Mouse (Mus musculus): ENCODE measurements around the gene Smarce1.
"Not testable (repeated sequence)": the region's sequence is repeated elsewhere in the genome, so short reads cannot be mapped to it uniquely, and the experiment has no call there.

The Smarce1 gene

DNA sequence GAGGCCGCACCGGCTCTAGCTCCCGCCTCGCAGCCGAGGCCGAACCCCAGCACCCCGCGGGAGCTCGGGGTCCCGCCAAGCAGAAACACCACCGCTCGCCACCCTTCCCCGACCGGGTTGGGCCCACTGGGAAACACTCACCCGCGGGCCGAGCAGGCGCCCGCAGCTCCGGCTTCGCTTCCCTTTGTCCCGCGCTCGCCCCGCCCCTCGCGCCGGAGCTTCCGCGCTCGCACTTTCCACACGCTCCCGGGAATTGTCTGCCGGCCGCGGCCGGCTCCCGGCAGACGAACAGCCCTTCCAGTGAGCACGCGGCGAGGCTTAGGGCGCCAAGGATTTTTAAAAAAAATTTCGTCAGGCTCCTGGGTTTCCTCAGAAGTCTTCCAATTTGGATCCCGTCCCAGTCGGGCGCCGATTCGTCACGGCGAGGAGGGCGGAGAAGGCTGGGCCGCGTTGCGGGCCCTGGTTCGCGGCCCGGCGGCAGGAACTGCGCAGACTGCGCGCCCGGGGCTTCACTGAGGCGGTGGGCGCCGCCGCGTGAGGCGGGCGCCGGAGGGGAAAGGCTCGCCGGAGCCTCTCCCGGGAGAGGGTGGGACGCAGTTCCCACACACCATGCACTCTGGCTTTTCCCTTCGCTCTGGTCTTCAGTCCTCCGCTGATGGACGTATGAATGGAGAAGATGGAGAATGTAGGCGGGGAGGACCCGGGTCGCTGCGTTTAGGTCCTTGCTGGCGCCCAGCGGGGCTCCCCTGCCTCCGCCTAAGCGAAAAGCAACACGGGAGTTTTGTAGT, at the start of gene Smarce1:
Smarce1 (minus strand) TSS at position 757 of the 788 bp plus-strand sequence.
- DNase-seq (ENCODE audit: low read depth, low spot score), result peak; percentile 79

DNA sequence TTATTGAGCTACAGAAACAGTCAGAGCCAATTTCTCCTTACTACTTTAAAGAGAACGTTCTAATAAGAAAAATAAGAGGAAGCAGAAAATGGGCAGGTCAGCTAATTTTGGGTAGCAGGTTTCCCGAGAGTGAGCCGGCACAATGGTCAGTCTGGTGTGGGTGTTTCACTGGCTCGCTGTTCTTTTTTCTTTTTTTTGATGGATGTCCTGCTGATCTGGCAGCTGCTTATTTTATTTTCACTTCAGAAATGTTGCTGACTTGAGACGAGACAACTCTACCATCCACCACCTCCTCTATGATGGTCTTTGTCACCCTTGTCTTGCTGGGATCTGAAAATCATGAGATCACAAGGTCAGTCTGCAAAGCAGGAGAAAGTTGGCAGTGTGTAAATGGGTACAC, 49.2 kb upstream of the Smarce1 start:
- no peak for DNase-seq (ENCODE audit: low read depth, low spot score)

DNA sequence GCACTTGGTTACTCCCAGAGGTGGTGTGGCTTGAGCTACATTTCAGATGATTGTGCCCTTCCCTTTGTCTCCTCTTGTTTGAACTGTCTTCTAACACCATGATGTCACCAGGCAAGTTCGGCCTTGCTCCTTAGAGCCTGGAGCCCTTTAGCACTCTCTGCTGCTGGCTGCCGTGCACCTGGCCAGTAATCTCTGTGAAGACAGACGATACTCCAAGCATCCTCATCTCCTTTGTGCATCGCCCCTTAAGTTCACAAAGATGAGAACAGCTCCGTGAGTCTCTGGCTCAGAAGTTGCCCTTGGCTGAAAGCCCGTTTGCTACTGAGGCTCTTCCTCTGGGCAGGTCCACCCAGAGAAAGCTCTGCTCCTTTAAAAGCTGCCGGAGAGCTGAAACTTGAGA, 46.0 kb upstream of the Smarce1 start:
- DNase-seq (ENCODE audit: low read depth, low spot score), result no peak

DNA sequence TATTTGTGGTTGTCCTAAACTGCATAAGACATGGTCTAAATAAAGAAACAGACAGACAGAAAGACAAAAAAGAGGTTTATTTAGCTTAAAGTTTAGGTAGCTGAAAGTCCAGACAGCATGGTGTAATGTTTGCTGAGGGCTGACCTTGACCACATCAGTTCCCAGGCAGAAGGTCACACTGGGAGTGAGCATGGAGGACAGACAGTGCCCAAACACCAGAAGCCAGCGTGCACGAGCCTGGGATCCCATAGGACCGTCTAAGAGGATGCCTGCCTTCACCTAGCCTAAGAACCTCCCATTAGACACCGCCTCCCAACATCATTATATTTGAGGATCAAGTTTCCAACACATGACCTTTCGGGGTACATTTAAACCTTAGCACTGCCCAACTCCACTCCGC, 44.8 kb upstream of the Smarce1 start:
- no peak for DNase-seq (ENCODE audit: low read depth, low spot score)

DNA sequence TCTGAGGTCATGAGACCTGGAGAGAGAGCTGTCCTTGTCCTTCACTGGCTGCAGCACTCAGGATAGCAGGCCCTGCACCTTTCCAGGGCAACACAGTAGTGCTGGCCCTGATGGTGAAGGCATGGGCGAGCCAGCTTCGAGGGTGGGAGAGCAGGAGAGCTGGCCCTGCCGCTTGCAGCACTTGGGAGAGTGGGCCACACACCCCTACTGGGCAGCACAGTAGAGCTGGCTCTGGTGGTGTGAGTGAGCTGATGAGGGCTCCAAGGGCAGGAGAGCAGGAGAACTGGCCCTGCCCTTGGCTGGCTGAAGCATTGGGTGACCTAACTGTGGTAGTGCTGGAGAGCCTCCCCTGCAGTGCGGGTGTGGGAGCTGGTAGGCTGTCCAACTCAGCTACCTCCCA, 41.9 kb upstream of the Smarce1 start:
- DNase-seq (ENCODE audit: low read depth, low spot score), result no peak

DNA sequence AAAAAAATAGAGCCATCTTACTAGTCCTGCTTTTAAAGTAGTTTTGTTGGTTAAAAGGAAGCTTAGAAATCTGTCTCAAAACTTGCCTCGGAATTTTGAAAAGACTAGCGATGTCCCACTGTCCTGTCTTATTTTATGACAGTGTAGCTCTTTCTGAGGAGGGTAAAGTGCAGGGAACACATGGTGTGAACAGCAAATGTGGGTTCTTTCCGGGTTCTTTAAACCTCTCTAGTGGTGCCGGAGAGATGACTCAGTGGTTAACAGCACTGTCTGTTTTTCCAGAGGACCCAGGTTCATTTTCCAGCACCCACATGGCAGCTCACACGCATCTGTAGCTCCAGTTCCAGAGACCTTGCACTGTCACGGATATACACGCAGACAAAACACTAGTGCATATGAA, 38.4 kb upstream of the Smarce1 start:
- no peak for DNase-seq (ENCODE audit: low read depth, low spot score)

DNA sequence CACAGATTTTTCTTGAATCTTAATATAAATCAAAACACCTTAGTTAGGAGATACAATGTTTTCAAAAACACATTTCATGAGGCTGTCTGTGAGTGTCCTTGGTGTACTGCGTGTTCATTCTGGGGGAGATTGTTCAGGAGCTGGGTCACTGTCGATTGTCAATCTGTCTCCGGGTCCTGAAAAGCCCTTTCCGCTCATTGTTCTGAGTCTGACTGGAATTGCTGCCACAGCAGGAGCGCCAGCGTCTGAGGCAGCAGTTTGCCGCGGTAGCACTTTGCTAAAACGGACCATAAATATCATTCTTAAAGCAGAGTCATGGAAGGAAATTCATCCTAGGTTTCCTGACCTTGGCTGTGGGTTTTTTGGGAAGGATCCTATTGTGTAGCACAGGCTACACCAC, 35.0 kb upstream of the Smarce1 start:
- no peak for DNase-seq (ENCODE audit: low read depth, low spot score)

DNA sequence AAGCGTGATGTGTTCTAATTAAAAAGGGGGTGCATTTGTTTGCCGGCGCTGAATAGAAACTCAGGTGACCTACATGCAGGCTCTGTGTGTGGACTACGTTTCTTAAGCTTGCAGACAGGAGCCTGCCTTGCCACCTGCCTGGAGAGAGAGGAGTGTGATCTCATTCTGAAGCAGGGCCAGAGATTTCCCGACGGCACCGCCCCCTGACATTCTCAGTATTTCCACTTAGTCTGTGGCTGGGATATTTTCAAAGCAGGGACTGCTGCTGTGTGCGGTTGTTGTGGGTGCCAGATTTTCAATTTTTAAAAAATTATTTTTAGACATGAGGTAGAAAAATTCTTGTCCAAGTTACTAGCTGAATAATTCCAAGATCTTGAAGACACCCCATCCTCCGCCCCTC, 34.4 kb upstream of the Smarce1 start:
- DNase-seq (ENCODE audit: low read depth, low spot score), result no peak

DNA sequence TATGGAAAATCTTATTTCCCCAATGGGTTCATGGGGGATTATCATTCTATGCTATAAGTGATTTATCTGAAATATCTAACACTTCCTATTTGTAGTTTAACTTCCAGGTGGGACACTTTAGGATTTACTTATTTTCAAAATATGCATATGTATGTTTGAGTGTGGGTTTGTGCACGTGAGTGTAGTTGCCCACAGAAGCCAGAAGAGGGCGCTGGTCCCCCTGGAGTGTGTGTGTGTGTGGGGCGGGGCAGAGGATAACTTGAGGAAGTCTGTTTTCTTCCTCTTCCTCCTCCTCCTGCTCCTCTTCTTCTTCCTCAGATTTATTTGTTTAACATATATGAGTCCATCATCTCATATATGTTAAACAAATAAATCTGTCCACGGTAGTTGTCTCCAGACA, 25.4 kb upstream of the Smarce1 start:
- DNase-seq (ENCODE audit: low read depth, low spot score), result no peak

DNA sequence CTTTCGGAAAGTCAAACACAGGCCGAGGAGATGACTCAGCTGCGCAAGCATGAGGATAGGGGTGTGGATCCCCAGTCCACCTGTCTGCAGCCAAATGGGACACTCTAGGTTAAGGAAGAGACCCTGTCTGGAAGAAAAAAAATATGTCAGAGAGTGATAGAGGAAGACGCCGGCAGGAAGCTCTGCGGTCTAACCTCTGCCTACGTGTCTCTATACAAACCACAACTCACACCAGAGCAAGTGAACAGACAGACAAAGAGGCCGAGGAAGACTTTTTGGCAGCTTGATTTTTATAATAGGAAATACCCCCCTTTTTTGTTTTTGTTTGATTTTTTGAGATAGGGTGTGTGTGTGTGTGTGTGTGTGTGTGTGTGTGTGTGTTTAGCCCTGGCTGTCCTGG, 24.5 kb upstream of the Smarce1 start:
- DNase-seq (ENCODE audit: low read depth, low spot score), result no peak

DNA sequence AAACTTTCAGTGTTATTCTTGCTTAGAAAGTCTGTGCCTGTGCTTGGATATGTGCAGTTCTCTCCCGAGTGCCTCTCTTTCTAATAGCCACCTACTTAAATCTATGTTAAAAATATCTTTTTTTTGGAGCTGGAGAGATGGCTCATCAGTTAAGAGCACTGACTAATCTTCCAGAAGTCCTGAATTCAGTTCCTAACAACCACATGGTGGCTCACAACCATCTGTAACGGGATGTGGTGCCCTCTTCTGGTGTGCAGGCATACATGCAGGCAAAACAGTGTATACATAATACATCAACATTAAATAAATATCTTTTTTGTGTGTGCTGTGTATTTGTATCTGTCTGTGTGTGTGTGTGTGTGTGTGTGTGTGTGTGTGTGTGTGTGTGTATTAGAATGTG, 23.1 kb upstream of the Smarce1 start:
- DNase-seq (ENCODE audit: low read depth, low spot score), result no peak

DNA sequence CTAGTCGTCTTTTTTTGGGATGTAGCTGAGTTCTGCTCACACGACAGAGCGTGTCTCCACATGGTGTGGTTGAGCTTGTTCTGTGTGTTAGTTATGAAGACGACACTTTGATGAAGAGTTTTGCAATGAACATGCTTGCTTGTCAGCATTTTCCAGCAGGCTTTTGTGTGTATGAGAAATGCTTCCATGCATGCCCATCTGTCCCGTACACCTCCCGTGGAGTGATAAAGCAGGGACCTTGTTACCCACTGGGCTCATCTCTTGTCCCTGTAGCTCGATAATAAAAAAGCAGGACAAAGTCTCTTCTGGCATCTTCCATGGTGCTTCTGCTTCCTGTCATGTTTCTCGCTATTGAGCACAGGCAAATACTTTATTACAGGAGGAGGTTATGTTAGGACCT, 21.9 kb upstream of the Smarce1 start:
- DNase-seq (ENCODE audit: low read depth, low spot score), result no peak

DNA sequence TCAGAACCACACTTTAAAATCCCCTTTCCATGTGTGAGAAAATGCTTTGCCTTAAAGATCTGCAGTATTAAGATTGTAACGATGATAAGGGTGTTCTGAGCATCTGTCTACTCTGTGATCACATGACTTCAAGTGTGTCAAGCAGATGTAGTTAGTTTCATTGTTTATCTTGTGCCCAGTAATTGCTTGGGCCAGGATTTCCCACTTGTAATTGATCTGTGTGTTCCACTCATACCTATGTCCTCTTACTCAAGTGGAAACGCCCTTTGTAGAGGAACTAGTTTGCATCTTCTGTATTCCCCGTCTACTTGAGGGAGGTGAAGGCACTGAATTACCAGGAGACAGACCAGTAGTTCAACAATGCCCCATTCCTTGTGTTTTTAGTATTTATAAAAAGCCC, 19.8 kb upstream of the Smarce1 start:
- no peak for DNase-seq (ENCODE audit: low read depth, low spot score)

DNA sequence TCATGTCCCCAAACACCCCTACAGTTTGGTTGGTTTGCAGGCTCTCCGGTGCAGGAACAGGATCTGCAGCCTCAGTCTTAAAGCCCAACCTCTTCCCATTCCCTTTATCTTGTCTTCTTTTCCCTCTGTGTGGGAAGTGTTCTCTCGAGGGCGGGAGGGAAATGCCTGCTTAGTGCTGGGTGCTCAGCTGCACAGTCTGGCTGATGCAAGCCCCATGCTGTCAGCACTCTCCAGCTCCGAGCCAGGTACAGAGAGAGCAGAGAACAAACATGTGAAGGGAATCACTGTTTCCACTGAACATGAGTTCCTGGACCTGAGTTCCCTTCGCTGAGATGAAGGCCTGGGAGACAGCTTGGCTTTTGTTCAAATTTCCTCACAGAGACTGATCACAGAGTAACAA, 19.4 kb upstream of the Smarce1 start:
- no peak for DNase-seq (ENCODE audit: low read depth, low spot score)

DNA sequence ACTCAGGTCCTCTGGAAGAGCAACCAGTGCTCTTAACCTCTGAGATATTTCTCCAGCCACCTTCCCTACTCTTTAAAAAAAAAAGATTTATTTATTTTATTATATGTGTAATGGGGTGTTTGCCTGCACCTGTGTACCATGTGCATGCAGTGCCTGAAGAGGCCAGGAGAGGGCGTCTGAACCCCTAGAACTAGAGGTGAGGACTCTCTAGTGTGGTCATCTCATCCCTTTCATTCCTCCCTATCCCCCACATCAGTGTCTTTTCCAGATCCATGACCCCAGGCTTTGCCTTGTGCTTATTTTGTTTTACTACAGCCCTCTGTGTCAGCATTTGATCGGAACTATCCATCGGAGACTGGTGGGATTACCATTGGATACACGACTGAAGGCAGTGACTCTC, 18.3 kb upstream of the Smarce1 start:
- DNase-seq (ENCODE audit: low read depth, low spot score), result no peak

DNA sequence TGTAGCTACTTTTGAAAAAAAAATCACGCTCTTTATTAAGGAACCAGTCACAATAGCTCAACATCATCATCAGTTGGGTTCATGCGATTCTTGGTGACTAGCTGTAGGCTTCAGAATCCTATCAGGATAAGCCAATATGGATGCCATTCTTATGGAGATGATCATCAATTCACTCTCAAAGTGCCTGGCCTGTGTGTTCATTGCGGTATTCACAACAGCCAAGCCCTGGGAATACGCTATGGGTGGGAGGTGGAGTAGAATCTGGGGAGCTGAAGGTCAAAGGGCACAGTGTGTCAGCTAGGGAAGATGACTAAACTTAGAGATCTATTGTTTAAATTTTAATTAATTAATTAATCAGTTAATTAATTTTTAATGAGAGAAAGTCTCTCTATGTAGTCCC, 17.1 kb upstream of the Smarce1 start:
- no peak for DNase-seq (ENCODE audit: low read depth, low spot score)

DNA sequence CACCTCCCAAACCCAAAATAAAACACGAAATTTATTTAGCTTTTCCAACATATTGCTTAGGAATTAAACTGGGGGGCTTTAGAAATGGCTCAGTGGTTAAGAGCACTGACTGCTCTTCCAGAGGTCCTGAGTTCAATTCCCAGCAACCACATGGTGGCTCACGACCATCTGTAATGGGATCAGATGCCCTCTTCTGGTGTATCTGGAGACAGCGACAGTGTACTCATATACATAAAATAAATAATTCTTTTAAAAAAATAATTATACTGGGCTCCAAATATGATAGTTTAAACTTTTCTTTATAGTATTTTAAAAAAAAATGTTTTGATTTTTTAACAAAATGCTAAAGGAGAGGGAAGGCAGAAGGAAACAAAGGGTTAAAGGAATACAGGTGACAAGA, 13.7 kb upstream of the Smarce1 start:
- DNase-seq (ENCODE audit: low read depth, low spot score), result not testable (repeated sequence)

DNA sequence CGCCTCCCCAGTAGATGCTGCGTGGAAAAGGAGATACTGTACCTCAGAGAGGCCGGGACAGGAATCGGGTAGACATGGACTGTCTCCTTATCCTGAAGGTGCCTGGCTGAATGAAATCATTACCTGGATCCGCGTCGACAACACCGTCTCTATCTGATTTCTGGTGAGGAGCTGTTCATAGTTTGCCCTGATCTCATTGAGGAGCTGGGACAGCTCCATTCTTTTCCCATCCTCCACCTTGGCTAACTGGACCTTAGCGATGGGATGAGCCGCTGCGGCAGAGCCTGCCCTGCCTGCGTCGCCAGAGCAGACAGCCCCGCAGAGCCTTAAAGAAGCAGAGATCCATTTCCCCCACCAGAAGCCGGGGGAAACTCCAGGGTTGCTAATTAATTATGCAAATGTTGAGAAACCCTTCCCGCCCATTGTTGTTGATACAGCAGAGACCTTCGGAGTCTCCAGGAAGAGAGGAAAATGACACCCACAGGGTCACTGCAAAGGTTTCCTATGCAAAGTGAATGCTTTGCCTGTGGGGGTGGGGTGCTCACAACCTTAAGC, 13.1 kb upstream of the Smarce1 start, which contains the start of gene Krt222:
Krt222 (minus strand) TSS at position 266 of the 555 bp plus-strand sequence.
- DNase-seq (ENCODE audit: low read depth, low spot score), result no peak

DNA sequence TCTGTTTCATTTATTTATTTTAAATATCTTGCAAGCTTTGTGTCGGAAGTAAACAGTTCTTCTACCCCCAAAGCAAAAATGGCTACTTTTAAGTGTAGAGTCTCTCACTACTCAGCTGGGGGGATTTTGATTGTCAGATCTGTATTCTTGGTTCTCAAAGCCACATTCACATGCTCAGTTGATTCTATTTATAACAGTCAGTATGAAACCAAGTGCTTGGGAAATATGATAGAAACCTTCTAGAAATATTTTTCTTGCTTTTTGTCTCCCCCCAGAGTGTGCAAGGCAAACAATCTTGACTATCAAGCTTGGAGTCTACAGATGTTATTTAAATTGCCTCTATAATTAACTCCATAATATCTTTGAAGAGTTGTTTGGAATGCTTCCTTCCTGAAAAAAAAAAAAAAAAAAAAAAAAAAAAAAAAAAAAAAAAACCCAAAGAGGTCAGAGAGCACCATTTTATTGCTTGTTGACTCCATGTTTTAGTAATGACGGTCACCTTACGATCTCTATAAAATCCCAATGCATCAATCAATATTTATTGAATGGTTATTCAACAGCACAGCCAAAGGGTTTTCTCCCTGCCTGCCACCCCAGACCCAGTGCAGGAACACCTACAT, 12.5 kb upstream of the Smarce1 start:
- no peak for DNase-seq (ENCODE audit: low read depth, low spot score)

DNA sequence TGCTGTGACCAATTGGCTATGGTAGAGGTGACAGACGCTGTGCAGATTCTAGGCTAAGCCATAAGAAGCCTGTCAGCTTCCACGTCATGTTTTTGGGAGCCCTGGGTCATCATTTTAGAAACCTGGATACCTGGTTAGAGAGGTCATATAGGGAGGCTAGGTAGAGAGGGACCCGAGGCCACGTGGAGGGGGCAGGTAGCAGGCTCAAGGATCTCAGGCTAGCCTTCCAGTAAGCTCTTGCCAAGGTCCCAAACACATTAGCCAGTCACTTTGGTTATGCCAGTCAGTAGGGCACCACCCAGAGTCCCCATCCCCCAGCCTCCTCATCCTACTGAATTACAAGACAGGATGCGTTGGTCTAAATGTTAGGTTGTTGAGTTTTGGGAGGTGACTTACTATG, 11.2 kb upstream of the Smarce1 start:
- DNase-seq (ENCODE audit: low read depth, low spot score), result no peak

DNA sequence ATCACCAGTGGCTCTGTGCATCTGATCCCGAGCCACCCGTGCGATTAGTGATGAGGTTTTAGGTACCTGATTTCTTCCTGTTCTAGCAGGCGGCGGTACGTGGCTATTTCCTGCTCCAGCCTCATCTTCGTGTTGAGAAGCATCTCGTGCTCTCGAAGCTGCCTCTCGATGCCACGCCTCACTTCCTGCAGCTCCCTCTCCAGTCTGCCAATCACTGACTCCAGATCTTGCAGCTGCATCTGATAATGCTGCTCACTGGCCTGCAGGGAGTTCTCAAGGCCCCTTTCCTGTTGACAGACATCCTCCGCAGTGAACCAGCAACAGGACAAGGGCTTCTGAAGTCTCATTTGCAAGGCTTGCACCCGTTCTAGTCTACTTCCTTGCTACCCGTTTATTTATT, 7.7 kb upstream of the Smarce1 start:
- DNase-seq (ENCODE audit: low read depth, low spot score), result no peak

DNA sequence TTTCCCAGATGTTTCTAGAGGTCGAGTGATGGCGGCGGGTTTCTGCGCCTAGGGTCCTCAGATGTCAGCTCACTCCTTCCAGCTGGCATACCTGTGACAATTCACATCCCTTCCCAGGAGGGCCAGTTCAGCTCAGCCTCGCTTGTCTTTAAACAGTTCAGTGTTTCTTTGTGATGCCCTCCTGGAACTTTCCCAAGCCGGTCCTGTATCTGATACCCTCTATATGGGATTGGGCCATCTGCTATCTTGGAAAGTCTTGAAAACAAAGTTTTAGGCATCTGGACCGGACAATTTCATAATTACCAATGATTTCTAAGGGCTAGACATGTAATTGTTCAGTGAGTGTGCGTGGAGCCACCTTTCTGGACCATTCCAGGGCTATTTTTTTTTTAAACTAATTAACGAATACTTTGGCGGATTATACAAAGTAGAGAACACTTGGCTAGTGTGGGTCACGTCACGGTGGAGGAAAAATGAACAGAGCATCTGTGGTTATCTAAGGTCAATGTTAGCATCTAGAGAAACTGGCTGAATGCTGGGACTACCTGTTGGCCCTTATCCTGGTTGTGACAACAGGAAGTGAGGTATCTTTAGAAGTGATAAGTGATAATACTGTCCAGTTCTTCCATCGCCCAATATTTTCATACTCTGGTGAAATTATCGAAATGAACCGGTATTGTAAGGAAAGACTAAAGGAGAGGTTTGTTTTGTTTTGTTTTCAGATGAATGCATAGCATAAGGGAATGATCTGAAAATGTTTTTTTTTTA, 416 bp upstream of the Smarce1 start:
- no peak for DNase-seq (ENCODE audit: low read depth, low spot score)
